Mouse (Mus musculus): ENCODE data around the gene Mrgprd.

- no peak for TF ChIP-seq CTCF (IDR thresholded peaks at IDR 0.05; ENCODE audit: extremely low read depth, insufficient read depth, insufficient read length, insufficient replicate concordance)
- TF ChIP-seq POLR2A (IDR thresholded peaks at IDR 0.05; ENCODE audit: low read depth, low read length): no peak
Measured at GRCm38 (mm10) chr7:145292726-145293125, 21.9 kb upstream of the Mrgprd start.
